Mouse (Mus musculus) MEL (cell line): ENCODE data around the gene Kalrn. TPM values are rescaled to one million over a fixed set of nuclear protein-coding genes. Genes with fewer than 3 reads are reported as not detected.

Source experiments
- DNase-seq: peaks from one replicate; pipeline ENCODE4 v3.0.0; 2011; ENCODE audit warnings: low read depth, low spot score
- H3K27ac ChIP-seq: 2 replicates; pipeline ENCODE4 v1.5.1; 2012; ENCODE audit warnings: low read depth, mild to moderate bottlenecking, control low read depth, low read length, moderate library complexity; ENCODE audit not compliant: control insufficient read depth
- H3K27me3 ChIP-seq, 2 experiments: fragments of 150-350 bp in 1 of 2; sonication (generic) in 1 of 2; 2 replicates each; pipeline ENCODE4 v1.6.1; 2012; ENCODE audit warnings: low read length in 2 of 2, mild to moderate bottlenecking in 2 of 2, improper control_type of control experiment in 1 of 2, moderate library complexity in 1 of 2; ENCODE audit not compliant: insufficient read depth in 2 of 2, control insufficient read depth in 1 of 2
- H3K36me3 ChIP-seq, 2 experiments: 2 replicates each; pipeline ENCODE4 v1.6.1; 2012 to 2014; ENCODE audit warnings: low read length in 2 of 2, improper control_type of control experiment in 1 of 2, inconsistent platforms in 1 of 2, mild to moderate bottlenecking in 1 of 2; ENCODE audit not compliant: insufficient read depth in 2 of 2, control insufficient read depth in 1 of 2
- H3K4me1 ChIP-seq, 2 experiments: fragments of 150-350 bp in 1 of 2; sonication (generic) in 1 of 2; 2 replicates each; pipeline ENCODE4 v1.6.1; 2012; ENCODE audit warnings: low read length in 2 of 2, improper control_type of control experiment in 1 of 2, mild to moderate bottlenecking in 1 of 2; ENCODE audit not compliant: insufficient read depth in 2 of 2, control insufficient read depth in 1 of 2
- H3K4me3 ChIP-seq, 2 experiments: fragments of 150-350 bp in 1 of 2; sonication (generic) in 1 of 2; 2 replicates each; pipeline ENCODE4 v1.5.1; 2012; ENCODE audit warnings: low read depth in 2 of 2, low read length in 2 of 2, mild to moderate bottlenecking in 2 of 2, moderate library complexity in 2 of 2, control low read depth in 1 of 2, improper control_type of control experiment in 1 of 2; ENCODE audit not compliant: control insufficient read depth in 1 of 2, insufficient read depth in 1 of 2
- H3K79me2 ChIP-seq: 2 replicates; pipeline ENCODE4 v1.6.1; 2012; ENCODE audit warnings: mild to moderate bottlenecking, low read length, moderate library complexity; ENCODE audit not compliant: control insufficient read depth, poor library complexity, insufficient read depth
- H3K9ac ChIP-seq: 2 replicates; pipeline ENCODE4 v1.6.1; 2012; ENCODE audit warnings: low read depth, mild to moderate bottlenecking, control low read depth, low read length, moderate library complexity; ENCODE audit not compliant: control insufficient read depth, poor library complexity, severe bottlenecking
- H3K9me3 ChIP-seq: fragments of 150-350 bp; sonication (generic); replicated peaks from 2 replicates; pipeline ENCODE4 v1.6.1; 2012; ENCODE audit warnings: mild to moderate bottlenecking, low read length, improper control_type of control experiment, moderate library complexity; ENCODE audit not compliant: insufficient read depth
- CHD2 ChIP-seq: IDR thresholded peaks from 2 replicates; pipeline ENCODE4 v1.6.1; 2011; ENCODE audit warnings: low read length, improper control_type of control experiment
- ELF1 ChIP-seq: IDR thresholded peaks from 2 replicates; pipeline ENCODE4 v1.6.1; 2014; ENCODE audit warnings: low read depth, mild to moderate bottlenecking, inconsistent platforms, low read length, improper control_type of control experiment, moderate library complexity
- EP300 ChIP-seq, 2 experiments: IDR thresholded peaks; 2 replicates each; pipeline ENCODE4 v1.6.1; 2011; ENCODE audit warnings: improper control_type of control experiment in 2 of 2, low read length in 2 of 2, low read depth in 1 of 2, mild to moderate bottlenecking in 1 of 2
- ETS1 ChIP-seq: IDR thresholded peaks from 2 replicates; pipeline ENCODE4 v1.6.1; 2012; ENCODE audit warnings: low read depth, mild to moderate bottlenecking, inconsistent platforms, low read length, improper control_type of control experiment, moderate library complexity
- MAX ChIP-seq: IDR thresholded peaks from 2 replicates; pipeline ENCODE4 v1.6.1; 2011; ENCODE audit warnings: low read length, improper control_type of control experiment
- MEF2A ChIP-seq: IDR thresholded peaks from 2 replicates; pipeline ENCODE4 v1.6.1; 2014; ENCODE audit warnings: low read depth, mild to moderate bottlenecking, inconsistent platforms, low read length, improper control_type of control experiment; ENCODE audit not compliant: poor library complexity, insufficient replicate concordance, severe bottlenecking; ENCODE audit errors: extremely low read depth
- NELFE ChIP-seq: IDR thresholded peaks from 2 replicates; pipeline ENCODE4 v1.6.1; 2011; ENCODE audit warnings: low read depth, low read length, improper control_type of control experiment
- POLR2AphosphoS5 ChIP-seq: IDR thresholded peaks from 2 replicates; pipeline ENCODE4 v1.6.1; 2012; ENCODE audit warnings: low read depth, borderline replicate concordance, mild to moderate bottlenecking, inconsistent platforms, low read length, moderate library complexity, mixed read lengths
- TAL1 ChIP-seq: IDR thresholded peaks from 2 replicates; pipeline ENCODE4 v1.6.1; 2012; ENCODE audit warnings: mild to moderate bottlenecking, inconsistent platforms, low read length, moderate library complexity, mixed read lengths
- TBP ChIP-seq: IDR thresholded peaks from 2 replicates; pipeline ENCODE4 v1.8.0; 2011; ENCODE audit warnings: low read depth, low read length, improper control_type of control experiment
- TCF12 ChIP-seq: IDR thresholded peaks from 2 replicates; pipeline ENCODE4 v1.6.1; 2014; ENCODE audit warnings: low read depth, mild to moderate bottlenecking, inconsistent platforms, low read length, improper control_type of control experiment, moderate library complexity
- UBTF ChIP-seq: IDR thresholded peaks from 2 replicates; pipeline ENCODE4 v1.6.1; 2012; ENCODE audit warnings: low read depth, mild to moderate bottlenecking, inconsistent platforms, low read length, improper control_type of control experiment, moderate library complexity, borderline replicate concordance; ENCODE audit not compliant: insufficient read depth
- USF1 ChIP-seq: IDR thresholded peaks from 2 replicates; pipeline ENCODE4 v1.6.1; 2014; ENCODE audit warnings: low read depth, mild to moderate bottlenecking, inconsistent platforms, low read length, improper control_type of control experiment, moderate library complexity
- ZKSCAN1 ChIP-seq: IDR thresholded peaks from 2 replicates; pipeline ENCODE4 v1.6.1; 2012; ENCODE audit warnings: low read depth, mild to moderate bottlenecking, inconsistent platforms, low read length, improper control_type of control experiment, moderate library complexity
- polyA plus RNA-seq, 2 experiments: library from polyadenylated mRNA; stranded (reverse) in 1 of 2; unstranded in 1 of 2; fragments of >175 nt in 1 of 2; fragments of >200 nt in 1 of 2; gene quantifications; 2 replicates each; pipeline versions ENCODE4 v1.2.1 to v1.2.4; 2012; ENCODE audit warnings: low replicate concordance in 2 of 2, low read depth in 1 of 2; ENCODE audit not compliant: insufficient read length in 2 of 2, insufficient read depth in 1 of 2, missing spikeins in 1 of 2
- total RNA-seq: library from RNA; depleted of rRNA; stranded (reverse); fragments of 300-350 nt; gene quantifications from 2 replicates; pipeline ENCODE4 v1.2.3, GENCODE M21; 2012

The Kalrn gene
- total and polyA plus RNA-seq, 3 experiments = 10.4 to 11.8 TPM; not detected in 1

GRCm38 (mm10) chr16:34484921-34485320 is 88.4 kb downstream of the Kalrn start:
- H3K4me1 ChIP-seq = no peaks in the 10 kb centered on the region
- H3K9me3 ChIP-seq = no peaks in the 10 kb centered on the region
- H3K27me3 ChIP-seq = no peaks in the 10 kb centered on the region
- H3K4me3 ChIP-seq = no peak overlapping the region
- TF ChIP-seq UBTF (no peak), ETS1 (no peak), NELFE (no peak), ELF1 (no peak), CHD2 (no peak)
- H3K79me2 ChIP-seq = no peaks in the 10 kb centered on the region
- DNase-seq = no peak
- no peak overlapping the region for H3K9ac ChIP-seq
- H3K27ac ChIP-seq = no peak overlapping the region
- no peaks in the 10 kb centered on the region for H3K36me3 ChIP-seq

DNA sequence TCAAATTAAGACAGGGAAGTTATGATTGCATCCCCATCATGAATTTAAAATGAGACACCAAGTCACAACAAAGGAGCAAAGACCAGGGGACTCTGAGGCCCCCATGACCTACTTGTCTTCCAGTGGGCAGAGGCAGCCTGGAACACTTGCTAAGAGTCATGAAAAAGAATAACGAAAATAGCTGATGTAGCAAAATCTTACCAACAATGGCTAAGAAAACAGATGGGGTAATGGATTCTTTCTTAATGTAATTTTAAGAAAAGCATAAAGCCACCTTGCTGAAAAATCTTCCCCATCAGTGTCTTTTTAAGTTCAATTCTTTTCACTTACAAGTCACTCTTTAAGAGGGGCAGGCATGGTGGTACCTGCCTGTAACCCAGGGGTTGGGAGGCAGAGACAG is 89.1 kb downstream of the Kalrn start:
- no peaks in the 10 kb centered on the region for H3K27me3 ChIP-seq
- no peaks in the 10 kb centered on the region for H3K4me1 ChIP-seq
- TF ChIP-seq POLR2AphosphoS5 (no peak), TCF12 (no peak), ZKSCAN1 (no peak), MEF2A (no peak), USF1 (no peak), ETS1 (no peak), TBP (no peak), EP300 (IDR thresholded peaks at IDR 0.05; ENCODE audit: low read depth in 1 of 2, low read length in 2 of 2) (no peak), NELFE (no peak), MAX (no peak), TAL1 (no peak)
- TF ChIP-seq, all 39 proteins: peak for 0
- no peaks in the 10 kb centered on the region for H3K36me3 ChIP-seq
- H3K4me3 ChIP-seq = no peak overlapping the region
- no peak overlapping the region for H3K9ac ChIP-seq
- no peaks in the 10 kb centered on the region for H3K9me3 ChIP-seq
- H3K79me2 ChIP-seq = no peaks in the 10 kb centered on the region
- no peak overlapping the region for H3K27ac ChIP-seq
- DNase-seq = no peak

GRCm38 (mm10) chr16:34483716-34484115 is 89.6 kb downstream of the Kalrn start:
- no peak for TF ChIP-seq ETS1
- TF ChIP-seq, all 39 proteins: peak for 0
- no peaks in the 10 kb centered on the region for H3K9me3 ChIP-seq
- DNase-seq = no peak
- H3K79me2 ChIP-seq = no peaks in the 10 kb centered on the region
- no peaks in the 10 kb centered on the region for H3K36me3 ChIP-seq
- H3K27ac ChIP-seq = no peak overlapping the region
- H3K27me3 ChIP-seq = no peaks in the 10 kb centered on the region
- no peak overlapping the region for H3K4me3 ChIP-seq
- no peak overlapping the region for H3K9ac ChIP-seq
- no peaks in the 10 kb centered on the region for H3K4me1 ChIP-seq
